Mouse (Mus musculus) embryonic facial prominence, embryonic 14.5 days (tissue): ENCODE measurements around the gene Pfkfb1. TPM values are rescaled to one million over a fixed set of nuclear protein-coding genes. Genes with fewer than 3 reads are reported as not detected.

ENCODE experiments used
- ATAC-seq: fragments of 200-750 bp; cut with Nextera tagmentation; 2 replicates; pipeline ENCODE4 v1.8.0; 2017; ENCODE audit warnings: low read depth, moderate number of reproducible peaks, moderate TSS enrichment
- DNase-seq: peaks from one replicate; pipeline ENCODE4 v3.0.0-alpha.2; 2015; ENCODE audit warnings: low spot score
- H3K27ac ChIP-seq: fragments of 300-500 bp; sonication (generic); replicated peaks from 2 replicates; pipeline ENCODE4 v1.5.1; 2014; ENCODE audit warnings: low read depth, mild to moderate bottlenecking, low read length, moderate library complexity
- H3K27me3 ChIP-seq: fragments of 300-500 bp; sonication (generic); replicated peaks from 2 replicates; pipeline ENCODE4 v1.6.1; 2014; ENCODE audit warnings: low read length; ENCODE audit not compliant: control insufficient read depth, insufficient read depth
- H3K36me3 ChIP-seq: fragments of 300-500 bp; sonication (generic); 2 replicates; pipeline ENCODE4 v1.6.1; 2014; ENCODE audit warnings: low read length, mixed read lengths; ENCODE audit not compliant: control insufficient read depth, insufficient read depth
- H3K4me1 ChIP-seq: fragments of 300-500 bp; sonication (generic); 2 replicates; pipeline ENCODE4 v1.6.1; 2014; ENCODE audit warnings: antibody characterized with exemption, low read length; ENCODE audit not compliant: control insufficient read depth, insufficient read depth
- H3K4me2 ChIP-seq: fragments of 300-500 bp; sonication (generic); 2 replicates; pipeline ENCODE4 v1.6.1; 2014; ENCODE audit warnings: low read depth, mild to moderate bottlenecking, low read length, moderate library complexity, mixed read lengths
- H3K4me3 ChIP-seq: fragments of 300-500 bp; sonication (generic); 2 replicates; pipeline ENCODE4 v1.5.1; 2014; ENCODE audit warnings: low read depth, mild to moderate bottlenecking, low read length
- H3K9ac ChIP-seq: fragments of 300-500 bp; sonication (generic); 2 replicates; pipeline ENCODE4 v1.6.1; 2014; ENCODE audit warnings: low read depth, mild to moderate bottlenecking, low read length, moderate library complexity, mixed read lengths
- H3K9me3 ChIP-seq: fragments of 300-500 bp; sonication (generic); 2 replicates; pipeline ENCODE4 v1.6.1; 2016; ENCODE audit warnings: low read length; ENCODE audit not compliant: control insufficient read depth
- WGBS: fragments of 180-500 bp; shearing (Covaris S2); extraction: QIAGEN DNeasy Blood & Tissue Kit; methylation state at CpG from one replicate; pipeline ENCODE4 v1.1.7; 2014; 5-methylcytosine and 5-hydroxymethylcytosine counted together
- polyA plus RNA-seq: library from polyadenylated mRNA; unstranded; fragments of >200 nt; fragmentation: Nextera tagmentation; extraction: Ambion mirVana; gene quantifications from 2 replicates; pipeline ENCODE4 v1.2.1, GENCODE M21; 2014

Pfkfb1 gene
- polyA plus RNA-seq, 1 experiment from 2014 or later, result 5.4 TPM

DNA sequence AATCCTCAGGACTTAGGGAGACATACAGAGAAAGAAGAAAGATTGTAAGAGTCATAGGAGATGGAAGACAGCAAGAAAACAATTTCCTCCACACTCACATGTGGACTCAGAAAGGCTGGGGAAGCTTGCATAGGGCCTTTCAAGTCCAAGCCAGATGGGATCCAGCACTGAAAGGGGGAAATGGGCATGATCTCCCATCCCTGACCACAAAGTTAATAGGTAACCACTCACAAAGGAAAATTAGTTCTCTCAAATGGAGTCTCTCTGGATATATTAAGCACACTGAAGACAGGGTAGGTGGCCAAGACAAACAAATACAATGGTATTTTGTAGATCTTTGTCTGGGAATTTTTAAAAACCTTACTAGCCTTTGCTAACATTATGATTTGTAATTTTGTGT lies 6.1 kb upstream of the Pfkfb1 start:
- ATAC-seq (no peak), DNase-seq (no peak)
- H3K27me3 ChIP-seq, result no peaks in the 10 kb centered on the region; the same call in 1 of the 2 replicates
- no peak overlapping the region for H3K4me3 ChIP-seq
- no peaks in the 10 kb centered on the region for H3K9me3 ChIP-seq
- H3K4me2 ChIP-seq, result no peak overlapping the region
- no peak overlapping the region for H3K27ac ChIP-seq
- no peak overlapping the region for H3K9ac ChIP-seq
- H3K36me3 ChIP-seq, result peaks cover 48% of the 10 kb centered on the region
- no peaks in the 10 kb centered on the region for H3K4me1 ChIP-seq

DNA sequence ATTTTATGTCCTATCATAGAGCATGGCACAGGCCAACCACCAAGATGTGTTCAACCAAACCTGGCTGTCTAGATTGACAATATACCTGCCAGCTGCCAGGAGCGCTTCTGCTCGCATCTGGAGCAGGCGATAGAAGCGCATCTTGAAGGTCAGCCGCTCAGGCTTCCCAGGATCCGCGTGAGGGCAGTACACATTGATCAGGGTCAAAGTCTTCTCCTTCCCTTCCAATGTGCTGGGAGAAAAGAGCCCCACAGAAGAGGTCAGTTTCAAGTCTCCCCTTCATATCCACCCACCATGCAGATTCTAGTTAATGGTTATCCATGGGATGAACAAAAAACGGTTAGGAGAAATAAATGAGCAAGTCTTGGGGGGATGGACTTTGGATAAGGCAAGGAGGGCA lies 2.9 kb upstream of the Pfkfb1 start:
- Histone ChIP-seq H3K9me3 (no peaks in the 10 kb centered on the region), H3K4me3 (no peak overlapping the region), H3K4me2 (no peak overlapping the region), H3K27ac (no peak overlapping the region), H3K4me1 (no peaks in the 10 kb centered on the region), H3K9ac (no peak overlapping the region), H3K27me3 (peaks cover 3% of the 10 kb centered on the region; the same call in 1 of the 2 replicates), H3K36me3 (peaks cover 47% of the 10 kb centered on the region)
- DNase-seq (no peak), ATAC-seq (no peak)
- WGBS, result 94% methylated on average over 8 of the region's 8 CpGs

DNA sequence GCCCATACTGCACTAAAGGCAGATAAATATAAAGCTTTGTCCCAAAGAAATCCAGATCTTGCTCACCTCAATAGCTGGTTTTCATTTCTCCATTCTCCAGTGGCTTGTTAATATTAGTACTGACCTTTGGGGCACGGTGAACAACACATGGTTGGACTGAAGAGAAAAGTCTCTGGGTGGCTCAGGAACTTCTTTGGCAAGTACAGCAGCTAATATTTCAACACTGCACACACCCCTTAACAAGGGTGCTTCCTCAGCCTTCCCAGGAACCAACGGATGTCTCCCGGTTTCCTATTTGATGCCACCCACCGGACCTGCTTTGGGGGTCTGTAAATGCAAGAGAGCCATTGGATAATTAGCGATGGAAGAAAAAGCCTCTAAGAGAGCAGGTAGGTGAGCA lies 1.7 kb downstream of the Pfkfb1 start, which contains the start of gene Apex2:
Gene Apex2, minus strand, starts transcription at position 173 of the 400 bp plus-strand sequence.
- no peak within 1 kb of the TSS for H3K27ac ChIP-seq
- no peak for ATAC-seq
- peak within 1 kb of the TSS; percentile 52 for H3K4me3 ChIP-seq
- peak within 1 kb of the TSS; percentile 54 for H3K4me2 ChIP-seq
- DNase-seq, result no peak
- H3K9ac ChIP-seq, result no peak within 1 kb of the TSS
- 63% methylated on average over 5 of the region's 5 CpGs for WGBS
- H3K27me3 ChIP-seq, result peaks cover 3% of the 10 kb centered on the region; the same call in 1 of the 2 replicates
- H3K36me3 ChIP-seq, result peaks cover 14% of the 10 kb centered on the region; the same call in 1 of the 2 replicates
- H3K4me1 ChIP-seq, result no peaks in the 10 kb centered on the region
- no peaks in the 10 kb centered on the region for H3K9me3 ChIP-seq

DNA sequence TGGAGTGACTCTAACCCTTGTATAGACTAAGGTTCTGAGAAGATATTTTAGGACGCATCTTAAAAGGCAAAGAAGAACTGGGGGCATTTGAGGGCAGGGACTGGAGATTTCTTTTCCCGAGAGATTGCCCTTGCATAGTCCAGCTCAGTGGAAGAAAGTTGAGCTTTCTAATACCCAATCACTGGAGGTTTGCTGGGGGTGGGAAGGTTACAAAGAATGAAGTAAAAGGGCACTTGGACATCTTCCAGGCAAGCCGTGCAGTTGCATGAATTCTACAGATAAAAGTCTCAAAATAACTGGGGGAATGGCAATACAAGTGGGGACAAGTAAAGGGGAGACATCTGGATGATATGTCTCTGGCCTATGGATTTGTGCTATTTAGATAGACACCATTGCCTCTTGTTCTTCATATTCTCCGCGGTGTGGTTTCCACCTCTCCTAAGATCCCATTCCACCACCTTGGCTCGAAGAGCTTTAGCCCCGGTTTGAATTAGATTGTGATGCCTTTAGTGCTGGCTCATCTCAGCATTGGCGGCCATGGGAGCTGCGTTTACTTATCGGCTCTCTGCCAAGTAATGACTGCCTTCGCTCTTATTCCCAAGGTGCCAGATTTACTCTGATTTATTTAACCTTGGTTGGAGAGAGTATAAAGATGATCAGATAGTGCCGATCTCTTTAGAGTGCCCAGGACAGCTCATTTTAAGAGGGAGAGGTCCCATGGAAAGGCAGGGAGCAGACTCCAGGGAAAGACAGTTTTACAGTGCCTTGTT lies 5.4 kb downstream of the Pfkfb1 start:
- Histone ChIP-seq H3K27ac (no peak overlapping the region), H3K9ac (no peak overlapping the region), H3K9me3 (no peaks in the 10 kb centered on the region), H3K4me2 (no peak overlapping the region), H3K36me3 (no peaks in the 10 kb centered on the region), H3K4me3 (no peak overlapping the region), H3K27me3 (no peaks in the 10 kb centered on the region; the same call in 1 of the 2 replicates), H3K4me1 (no peaks in the 10 kb centered on the region)
- no peak for ATAC-seq
- 83% methylated on average over 12 of the region's 12 CpGs for WGBS
- no peak for DNase-seq

DNA sequence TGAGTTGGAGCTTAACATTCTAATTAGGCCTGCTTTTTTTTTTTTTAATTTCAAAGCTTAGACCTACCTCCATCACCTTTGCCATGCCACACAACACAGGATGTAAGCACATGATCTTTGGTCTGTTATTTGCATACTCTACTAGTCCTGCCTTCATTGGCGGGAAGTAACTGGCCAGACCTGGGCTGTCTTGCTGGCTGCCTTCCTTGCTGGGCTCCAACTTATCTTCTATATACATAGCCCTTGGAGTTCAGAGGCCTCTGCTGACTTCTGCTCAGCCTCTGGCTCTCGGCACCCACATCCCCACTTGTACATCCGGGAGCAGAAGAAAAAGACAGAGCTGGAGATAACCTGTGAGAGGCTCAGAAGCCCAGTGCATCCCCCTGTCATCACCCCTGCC lies 6.1 kb downstream of the Pfkfb1 start:
- H3K4me3 ChIP-seq, result no peak overlapping the region
- H3K36me3 ChIP-seq, result no peaks in the 10 kb centered on the region
- H3K27me3 ChIP-seq, result no peaks in the 10 kb centered on the region; the same call in 1 of the 2 replicates
- DNase-seq (no peak), ATAC-seq (no peak)
- 89% methylated on average over 3 of the region's 3 CpGs for WGBS
- no peaks in the 10 kb centered on the region for H3K4me1 ChIP-seq
- no peak overlapping the region for H3K4me2 ChIP-seq
- no peaks in the 10 kb centered on the region for H3K9me3 ChIP-seq
- H3K9ac ChIP-seq, result no peak overlapping the region
- no peak overlapping the region for H3K27ac ChIP-seq

DNA sequence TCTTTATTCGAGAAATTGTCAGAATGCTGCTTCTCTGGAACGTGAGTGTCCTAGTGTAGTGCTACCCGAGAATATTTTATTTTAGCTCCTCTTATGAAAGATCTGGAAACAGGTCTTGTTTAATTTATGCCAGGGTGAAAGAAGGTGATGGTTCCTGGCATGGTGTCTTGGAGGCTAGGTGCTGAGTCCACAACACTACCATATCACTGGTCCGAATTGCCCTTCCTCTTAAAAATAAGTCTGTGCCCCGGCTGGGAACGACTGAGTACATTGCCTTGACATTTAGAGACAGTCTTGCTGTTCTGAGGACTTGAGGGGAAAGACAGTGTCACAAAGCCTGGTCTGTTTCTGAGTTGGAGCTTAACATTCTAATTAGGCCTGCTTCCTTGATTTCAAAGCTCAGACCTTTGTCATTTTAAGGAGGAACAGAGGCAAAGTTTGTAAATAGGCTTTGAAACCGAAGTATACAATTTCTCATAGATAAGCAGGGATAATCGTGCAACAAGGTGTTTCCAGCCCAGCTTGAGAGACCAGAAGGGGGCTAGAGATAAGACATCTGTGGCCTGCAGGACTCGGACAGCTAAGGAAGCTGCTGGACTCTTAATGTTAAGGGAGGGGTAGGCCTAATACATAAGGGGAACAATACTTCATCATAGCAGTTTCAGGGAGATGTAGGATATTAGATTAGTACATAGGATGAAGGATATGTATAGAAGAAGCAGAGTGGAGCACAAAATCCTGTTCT lies 7.2 kb downstream of the Pfkfb1 start:
- H3K27ac ChIP-seq, result no peak overlapping the region
- no peaks in the 10 kb centered on the region; the same call in 1 of the 2 replicates for H3K27me3 ChIP-seq
- ATAC-seq (no peak), DNase-seq (no peak)
- no peaks in the 10 kb centered on the region for H3K4me1 ChIP-seq
- H3K4me2 ChIP-seq, result no peak overlapping the region
- no peak overlapping the region for H3K9ac ChIP-seq
- no peaks in the 10 kb centered on the region for H3K9me3 ChIP-seq
- no peaks in the 10 kb centered on the region for H3K36me3 ChIP-seq
- no peak overlapping the region for H3K4me3 ChIP-seq
- 73% methylated on average over 9 of the region's 9 CpGs for WGBS

DNA sequence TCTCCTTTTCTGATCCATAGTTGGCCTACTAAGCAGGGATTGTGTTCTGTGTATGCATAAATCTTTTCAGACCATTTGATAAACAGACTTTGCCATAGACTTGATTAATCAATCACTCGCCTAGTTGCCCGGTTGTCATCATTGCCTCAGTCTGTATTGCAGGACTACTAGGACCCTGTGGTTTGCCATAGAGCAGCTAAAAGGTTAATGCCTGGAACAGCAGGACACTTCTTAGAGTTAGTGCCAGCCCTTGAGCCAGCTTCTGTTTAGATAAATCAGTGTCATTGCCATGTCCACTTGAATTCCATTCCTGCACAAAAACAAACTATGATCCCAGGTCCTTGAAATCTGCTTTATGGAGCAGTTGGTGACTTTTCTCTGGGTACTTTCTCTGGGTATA lies 10.9 kb downstream of the Pfkfb1 start:
- no peak for ATAC-seq
- WGBS, result 82% methylated on average over 2 of the region's 2 CpGs
- H3K4me2 ChIP-seq, result no peak overlapping the region
- no peaks in the 10 kb centered on the region for H3K4me1 ChIP-seq
- no peak overlapping the region for H3K4me3 ChIP-seq
- DNase-seq, result no peak
- H3K27me3 ChIP-seq, result no peaks in the 10 kb centered on the region
- no peak overlapping the region for H3K9ac ChIP-seq
- no peak overlapping the region for H3K27ac ChIP-seq
- no peaks in the 10 kb centered on the region for H3K9me3 ChIP-seq
- H3K36me3 ChIP-seq, result no peaks in the 10 kb centered on the region

DNA sequence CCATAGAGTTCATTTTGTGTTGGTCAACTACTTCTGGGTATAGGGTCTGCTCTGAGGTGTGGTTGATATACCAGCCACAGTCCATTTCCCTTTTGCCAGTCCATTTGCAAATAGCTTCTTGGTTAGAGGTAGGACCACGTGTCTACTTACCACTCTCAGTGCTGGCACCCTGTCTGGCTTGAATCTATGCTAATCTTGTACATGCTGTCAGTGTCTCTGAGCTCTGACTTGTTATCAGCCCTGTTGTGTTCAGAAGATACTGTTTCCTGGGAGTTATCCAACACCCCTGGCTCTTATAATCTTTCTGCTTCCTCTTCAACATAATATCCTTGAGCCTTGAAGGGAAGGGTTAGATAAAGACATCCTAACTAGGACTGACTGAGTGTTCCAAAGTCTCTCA lies 48.4 kb downstream of the Pfkfb1 start:
- no peaks in the 10 kb centered on the region for H3K27me3 ChIP-seq
- DNase-seq (no peak), ATAC-seq (no peak)
- H3K27ac ChIP-seq, result no peak overlapping the region
- no peaks in the 10 kb centered on the region for H3K4me1 ChIP-seq
- H3K9ac ChIP-seq, result no peak overlapping the region
- H3K9me3 ChIP-seq, result no peaks in the 10 kb centered on the region
- H3K4me2 ChIP-seq, result no peak overlapping the region
- H3K4me3 ChIP-seq, result no peak overlapping the region
- WGBS, result 83% methylated on average over 1 of the region's 1 CpGs
- no peaks in the 10 kb centered on the region for H3K36me3 ChIP-seq
